Mouse (Mus musculus) intestine, embryonic 14.5 days (tissue): ENCODE measurements at regions not wholly inside any gene's neighbourhood (a gene's known extent, or its start where the extent isn't known, plus 50 kb on each side); places are given as distances from the start of the nearest gene placed in this dataset.

Experiments used
- ATAC-seq: fragments of 200-750 bp; cut with Nextera tagmentation; replicated peaks from 2 replicates; pipeline ENCODE4 v1.8.0; 2017; ENCODE audit warnings: low read depth, moderate number of reproducible peaks, moderate TSS enrichment, moderate library complexity; ENCODE audit not compliant: low FRiP score, low TSS enrichment
- DNase-seq: peaks from one replicate; pipeline ENCODE4 v3.0.0-alpha.2; 2018; ENCODE audit warnings: low spot score
- H3K27ac ChIP-seq: fragments of 300-500 bp; sonication (generic); 2 replicates; pipeline ENCODE4 v1.5.1; 2014; ENCODE audit warnings: low read depth, mild to moderate bottlenecking, control low read depth
- H3K27me3 ChIP-seq: fragments of 300-500 bp; sonication (generic); replicated peaks from 2 replicates; pipeline ENCODE4 v1.6.1; 2014; ENCODE audit warnings: low read length, control low read depth; ENCODE audit not compliant: control insufficient read depth, insufficient read depth
- H3K36me3 ChIP-seq: fragments of 300-500 bp; sonication (generic); 2 replicates; pipeline ENCODE4 v1.6.1; 2014; ENCODE audit warnings: low read length, control low read depth; ENCODE audit not compliant: control insufficient read depth, insufficient read depth
- H3K4me1 ChIP-seq: fragments of 300-500 bp; sonication (generic); replicated peaks from 2 replicates; pipeline ENCODE4 v1.6.1; 2014; ENCODE audit warnings: low read length, control low read depth, mixed read lengths; ENCODE audit not compliant: control insufficient read depth, insufficient read depth
- H3K4me2 ChIP-seq: fragments of 300-500 bp; sonication (generic); 2 replicates; pipeline ENCODE4 v1.6.1; 2014; ENCODE audit warnings: low read length
- H3K4me3 ChIP-seq: fragments of 300-500 bp; sonication (generic); 2 replicates; pipeline ENCODE4 v1.5.1; 2014; ENCODE audit warnings: low read depth, low read length, control low read depth, mixed read lengths
- H3K9ac ChIP-seq: fragments of 300-500 bp; sonication (generic); 2 replicates; pipeline ENCODE4 v1.6.1; 2014; ENCODE audit warnings: mild to moderate bottlenecking, low read length
- H3K9me3 ChIP-seq: fragments of 300-500 bp; sonication (generic); 2 replicates; pipeline ENCODE4 v1.6.1; 2016; ENCODE audit warnings: low read length, control low read depth; ENCODE audit not compliant: control insufficient read depth
- WGBS: fragments of 180-500 bp; shearing (Covaris S2); extraction: QIAGEN DNeasy Blood & Tissue Kit; methylation state at CpG from one replicate; pipeline ENCODE4 v1.1.7; 2014; 5-methylcytosine and 5-hydroxymethylcytosine counted together

DNA sequence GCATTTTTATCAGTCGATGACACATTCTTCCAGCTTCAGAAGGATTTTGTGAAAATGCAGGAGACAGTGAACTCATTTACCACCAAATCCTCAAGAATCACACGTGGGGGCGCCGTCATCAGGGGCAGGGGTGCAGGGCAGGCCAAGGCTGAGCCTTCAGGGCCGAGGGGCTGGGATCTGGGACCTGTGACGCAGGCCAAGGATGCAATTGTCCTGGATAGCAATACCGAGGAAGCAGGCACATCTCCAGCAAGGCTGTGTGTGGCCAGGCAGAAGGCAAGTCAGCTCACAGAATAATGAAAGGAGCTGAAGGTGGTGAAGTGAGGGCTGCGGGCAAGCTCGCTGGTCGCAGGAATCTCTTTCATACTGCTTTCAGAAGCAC, 897.3 kb upstream of the Car8 start:
- Histone ChIP-seq H3K9ac (no peak overlapping the region), H3K4me3 (peak overlapping the region; percentile 20), H3K27me3 (no peaks in the 10 kb centered on the region), H3K9me3 (no peaks in the 10 kb centered on the region), H3K4me2 (peak overlapping the region; percentile 55), H3K4me1 (peaks cover 7% of the 10 kb centered on the region), H3K27ac (no peak overlapping the region), H3K36me3 (no peaks in the 10 kb centered on the region)
- peak; percentile 74 for DNase-seq
- 16% methylated on average over 10 of the region's 10 CpGs for WGBS
- ATAC-seq: peak; percentile 80

DNA sequence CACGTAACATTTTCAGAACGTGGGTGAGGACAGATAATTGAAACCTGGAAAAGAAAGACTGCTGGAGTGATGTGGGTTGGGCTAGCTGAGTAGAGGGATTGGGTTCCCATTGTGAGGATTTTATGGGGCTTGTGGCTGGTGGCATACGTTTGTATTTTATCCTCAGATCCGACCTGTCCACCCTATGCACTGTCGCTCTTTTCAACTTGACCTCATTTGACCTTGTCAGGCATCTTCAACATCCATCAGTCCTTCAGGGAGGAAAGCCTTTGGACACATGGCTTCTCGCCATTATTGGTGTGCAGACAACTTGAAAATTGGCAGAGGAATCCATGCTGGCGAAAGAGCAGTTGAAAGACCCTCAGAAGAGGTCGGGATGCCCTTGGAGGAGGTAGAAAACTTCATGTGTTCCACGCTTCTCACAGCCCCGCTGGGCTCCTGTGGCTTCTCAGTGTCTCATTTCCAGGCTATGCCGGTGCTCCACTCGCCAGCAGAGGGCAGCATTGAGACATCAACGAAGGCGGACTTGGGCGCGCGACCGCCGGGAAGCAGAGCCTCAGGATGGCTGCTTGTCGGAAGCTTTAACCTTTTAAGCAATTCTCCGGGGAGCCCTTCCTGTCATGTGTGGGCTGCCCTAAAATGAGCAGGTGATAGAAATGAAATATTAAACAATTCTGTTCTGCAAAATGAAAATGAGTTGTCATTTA, 896.8 kb upstream of the Car8 start:
- ATAC-seq (peak; percentile 85), DNase-seq (peak; percentile 98)
- Histone ChIP-seq H3K36me3 (no peaks in the 10 kb centered on the region), H3K4me2 (peak overlapping the region; percentile 55), H3K4me3 (peak overlapping the region; percentile 20), H3K27me3 (no peaks in the 10 kb centered on the region), H3K4me1 (peaks cover 7% of the 10 kb centered on the region), H3K27ac (no peak overlapping the region), H3K9me3 (no peaks in the 10 kb centered on the region), H3K9ac (no peak overlapping the region)
- 13% methylated on average over 21 of the region's 21 CpGs for WGBS

GRCm38 (mm10) chr4:9133695-9134094, 894.9 kb upstream of the Car8 start:
- peaks cover 7% of the 10 kb centered on the region for H3K4me1 ChIP-seq
- DNase-seq (no peak), ATAC-seq (no peak)
- H3K27ac ChIP-seq: no peak overlapping the region
- H3K9ac ChIP-seq: no peak overlapping the region
- no peak overlapping the region for H3K4me2 ChIP-seq
- 81% methylated on average over 2 of the region's 2 CpGs for WGBS
- H3K27me3 ChIP-seq: no peaks in the 10 kb centered on the region
- no peaks in the 10 kb centered on the region for H3K36me3 ChIP-seq
- H3K4me3 ChIP-seq: no peak overlapping the region
- no peaks in the 10 kb centered on the region for H3K9me3 ChIP-seq

DNA sequence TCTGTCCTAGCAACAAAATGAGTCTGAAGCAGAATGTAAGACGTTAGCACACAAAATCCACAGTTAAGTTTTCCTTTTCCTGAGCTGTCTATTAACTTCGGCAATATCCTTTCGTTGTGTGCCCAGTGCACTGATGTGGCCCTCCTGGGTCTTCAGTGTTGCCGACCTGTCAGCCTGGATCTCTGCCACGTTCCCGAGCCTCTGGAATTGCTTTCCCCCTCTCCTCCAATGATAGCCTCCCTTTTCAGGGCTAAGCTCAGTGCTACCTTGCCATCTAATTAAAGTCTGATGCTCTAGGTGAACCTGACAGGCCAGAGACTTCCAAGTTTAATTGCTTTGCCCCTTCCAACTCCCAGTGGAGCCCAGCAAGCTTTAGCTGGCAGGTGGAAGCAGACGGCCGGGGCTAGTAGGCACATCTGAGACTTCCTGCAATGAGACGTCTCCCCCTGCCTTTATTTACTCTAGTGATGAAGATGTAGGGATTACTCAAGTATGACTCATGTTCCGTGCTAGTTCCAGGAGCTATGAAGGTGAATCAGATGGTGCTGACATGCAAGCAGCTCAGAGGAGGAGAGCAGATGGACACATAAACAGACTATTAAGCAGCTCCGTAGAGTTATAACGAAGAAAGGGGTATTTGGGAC, 894.3 kb upstream of the Car8 start:
- ATAC-seq: no peak
- Histone ChIP-seq H3K27ac (no peak overlapping the region), H3K4me2 (no peak overlapping the region), H3K9me3 (no peaks in the 10 kb centered on the region), H3K36me3 (no peaks in the 10 kb centered on the region), H3K27me3 (no peaks in the 10 kb centered on the region), H3K4me3 (no peak overlapping the region), H3K9ac (no peak overlapping the region), H3K4me1 (peaks cover 7% of the 10 kb centered on the region)
- 63% methylated on average over 12 of the region's 12 CpGs for WGBS
- no peak for DNase-seq

- ATAC-seq (no peak), DNase-seq (no peak)
- no peaks in the 10 kb centered on the region for H3K9me3 ChIP-seq
Observed at GRCm38 (mm10) chr4:9132356-9132755, 893.5 kb upstream of the Car8 start.

GRCm38 (mm10) chr4:9131610-9132009, 892.8 kb upstream of the Car8 start:
- Histone ChIP-seq H3K27ac (no peak overlapping the region), H3K36me3 (no peaks in the 10 kb centered on the region), H3K27me3 (no peaks in the 10 kb centered on the region), H3K9ac (no peak overlapping the region), H3K4me3 (no peak overlapping the region), H3K4me2 (no peak overlapping the region), H3K4me1 (peaks cover 6% of the 10 kb centered on the region), H3K9me3 (no peaks in the 10 kb centered on the region)
- no peak for ATAC-seq
- WGBS: 80% methylated on average over 9 of the region's 9 CpGs
- DNase-seq: no peak

More at GRCm38 (mm10) chr4:9132356-9132755, 893.5 kb upstream of the Car8 start:
- no peak overlapping the region for H3K27ac ChIP-seq
- H3K9ac ChIP-seq: no peak overlapping the region
- no peak overlapping the region for H3K4me2 ChIP-seq
- no peaks in the 10 kb centered on the region for H3K27me3 ChIP-seq
- no peaks in the 10 kb centered on the region for H3K36me3 ChIP-seq
- H3K4me1 ChIP-seq: peaks cover 7% of the 10 kb centered on the region
- H3K4me3 ChIP-seq: no peak overlapping the region
- 86% methylated on average over 6 of the region's 6 CpGs for WGBS

DNA sequence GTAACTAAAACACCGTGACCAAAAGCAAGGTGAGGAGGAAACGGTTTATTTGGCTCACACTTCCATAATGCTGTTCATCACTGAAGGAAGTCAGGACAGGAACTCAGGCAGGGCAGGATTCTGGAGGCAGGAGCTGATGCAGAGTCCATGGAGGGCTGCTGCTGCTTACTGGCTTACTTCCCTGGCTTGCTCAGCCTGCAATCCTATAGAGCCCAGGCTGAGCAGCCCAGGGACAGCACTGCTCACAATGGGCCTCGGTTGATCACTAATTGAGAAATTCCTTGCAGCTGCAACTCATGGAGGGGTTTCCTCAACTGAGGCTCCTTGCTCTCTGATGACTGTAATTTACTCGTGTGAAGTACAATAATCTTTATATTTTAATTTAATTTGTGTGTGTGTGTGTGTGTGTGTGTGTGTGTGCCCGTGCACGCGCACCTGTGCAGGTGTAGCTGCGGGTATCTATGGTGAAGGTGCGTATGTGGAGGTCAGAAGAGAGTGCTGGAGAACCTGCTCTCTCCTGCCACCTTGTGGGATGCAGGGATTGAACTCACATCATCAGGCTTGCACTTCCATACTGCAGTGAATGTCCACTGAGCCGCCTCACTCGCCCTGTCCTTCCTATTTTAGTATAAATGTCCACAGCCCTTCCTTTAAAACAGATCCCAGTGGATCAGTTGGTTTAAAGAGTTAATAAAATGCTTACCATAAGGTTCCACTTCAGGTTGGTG, 886.6 kb upstream of the Car8 start:
- H3K4me3 ChIP-seq: no peak overlapping the region
- no peak overlapping the region for H3K9ac ChIP-seq
- H3K36me3 ChIP-seq: no peaks in the 10 kb centered on the region
- no peaks in the 10 kb centered on the region for H3K9me3 ChIP-seq
- H3K27me3 ChIP-seq: no peaks in the 10 kb centered on the region
- DNase-seq (peak; percentile 63), ATAC-seq (peak; percentile 26; the same call in 1 of the 2 replicates)
- H3K4me2 ChIP-seq: no peak overlapping the region
- H3K27ac ChIP-seq: no peak overlapping the region
- 48% methylated on average over 11 of the region's 11 CpGs for WGBS
- H3K4me1 ChIP-seq: peaks cover 8% of the 10 kb centered on the region

DNA sequence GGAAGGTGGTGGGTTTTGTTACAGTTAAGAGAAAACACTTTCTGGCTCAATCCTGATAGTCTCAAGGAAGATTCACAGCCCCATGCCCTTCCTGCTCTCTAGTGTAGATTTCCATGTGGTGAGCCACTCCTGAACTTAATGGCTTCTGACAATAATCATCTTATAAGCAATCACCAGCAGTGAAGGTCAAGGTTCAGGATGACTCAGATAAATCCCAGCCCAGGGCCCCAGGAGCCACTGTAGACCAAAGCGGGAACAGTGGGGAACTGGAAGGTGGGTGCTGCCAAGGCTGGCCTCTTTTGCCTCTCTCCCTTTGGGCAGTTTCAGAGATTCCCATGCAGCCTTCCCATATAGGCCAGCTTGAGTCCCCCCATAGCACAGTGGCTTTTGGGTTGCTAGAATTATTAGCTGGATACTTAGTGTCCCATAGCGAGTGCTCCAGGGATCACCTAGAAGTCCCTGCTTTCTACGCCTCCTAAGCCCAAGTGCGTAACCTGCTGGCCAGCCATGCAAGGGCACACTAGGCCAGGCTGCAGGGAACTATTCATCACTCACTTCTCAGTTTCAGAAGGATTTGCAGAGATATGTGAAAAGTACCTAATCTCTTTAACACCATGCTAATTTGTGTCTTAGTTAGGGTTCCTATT, 885.9 kb upstream of the Car8 start:
- Histone ChIP-seq H3K27ac (0 out of 2 replicates have a peak overlapping the region, but pooled peaks have one; percentile 9), H3K36me3 (no peaks in the 10 kb centered on the region), H3K4me2 (no peak overlapping the region), H3K4me3 (no peak overlapping the region), H3K4me1 (peaks cover 8% of the 10 kb centered on the region), H3K9me3 (no peaks in the 10 kb centered on the region), H3K27me3 (no peaks in the 10 kb centered on the region), H3K9ac (no peak overlapping the region)
- 86% methylated on average over 4 of the region's 4 CpGs for WGBS
- DNase-seq (no peak), ATAC-seq (peak; percentile 70)
